Mouse (Mus musculus) spleen, postnatal 4 days (tissue): ENCODE measurements at regions not wholly inside any gene's neighbourhood (a gene's known extent, or its start where the extent isn't known, plus 50 kb on each side); places are given as distances from the start of the nearest gene placed in this dataset.

Source experiments
- DNase-seq, 2 experiments: peaks; one replicate each; pipeline ENCODE4 v3.0.0; 2022; ENCODE audit warnings: low spot score in 2 of 2

DNA sequence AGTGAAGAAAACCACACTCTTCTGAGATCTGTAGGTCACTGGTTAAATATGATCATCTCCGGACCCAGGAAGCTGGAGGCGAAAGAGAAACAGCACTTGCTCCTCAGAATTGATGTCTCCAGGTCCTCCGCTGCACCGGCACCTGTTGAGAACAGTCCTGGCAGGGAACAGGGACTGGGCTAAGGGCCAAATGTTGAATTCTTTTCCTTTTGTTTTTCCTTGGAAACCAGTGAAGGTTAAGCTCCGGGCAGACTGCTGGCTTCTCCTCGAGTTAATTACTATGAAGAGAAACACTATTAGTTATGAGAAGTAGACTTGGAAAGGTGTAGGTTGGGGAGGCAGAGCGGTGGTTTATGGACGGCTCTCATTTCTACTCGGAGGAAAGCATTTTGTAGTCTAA lies 242.7 kb downstream of the Rngtt start:
- no peak for DNase-seq

GRCm38 (mm10) chr4:33554606-33555005 lies 244.5 kb downstream of the Rngtt start:
- no peak for DNase-seq

DNA sequence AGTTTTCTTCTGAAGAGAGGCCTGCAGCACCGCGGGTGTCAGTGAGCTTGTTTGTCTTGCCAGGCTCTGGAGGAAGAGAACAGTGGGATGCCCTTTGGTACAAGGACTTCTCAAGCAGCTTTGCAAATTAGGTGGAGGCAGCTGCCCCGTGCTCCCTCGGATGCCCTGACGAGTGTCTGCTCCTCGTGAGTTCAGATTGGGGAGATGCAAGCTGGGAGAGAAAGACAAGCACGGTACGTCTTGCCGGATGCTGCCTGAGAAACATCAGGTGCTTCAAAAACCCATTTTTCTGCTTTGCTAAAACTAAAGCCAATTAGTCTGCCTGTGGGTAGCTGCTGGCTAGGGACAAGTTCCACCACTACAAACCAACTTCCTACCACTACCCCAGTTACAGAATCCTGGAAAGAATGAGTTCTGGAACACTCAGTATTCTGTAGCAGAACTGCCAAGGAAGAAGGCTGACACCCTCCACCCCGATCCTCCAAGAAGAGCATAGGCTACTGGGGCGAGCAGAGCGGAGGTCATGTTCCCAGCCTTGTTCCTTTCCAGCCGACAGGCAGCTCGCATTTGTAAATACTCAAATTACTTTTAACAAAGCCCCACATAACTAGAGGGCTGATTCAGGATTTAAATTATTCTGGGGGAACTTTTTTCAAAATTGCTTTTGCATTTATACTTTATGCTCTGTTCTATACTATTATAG lies 245.3 kb downstream of the Rngtt start:
- DNase-seq = no peak

DNA sequence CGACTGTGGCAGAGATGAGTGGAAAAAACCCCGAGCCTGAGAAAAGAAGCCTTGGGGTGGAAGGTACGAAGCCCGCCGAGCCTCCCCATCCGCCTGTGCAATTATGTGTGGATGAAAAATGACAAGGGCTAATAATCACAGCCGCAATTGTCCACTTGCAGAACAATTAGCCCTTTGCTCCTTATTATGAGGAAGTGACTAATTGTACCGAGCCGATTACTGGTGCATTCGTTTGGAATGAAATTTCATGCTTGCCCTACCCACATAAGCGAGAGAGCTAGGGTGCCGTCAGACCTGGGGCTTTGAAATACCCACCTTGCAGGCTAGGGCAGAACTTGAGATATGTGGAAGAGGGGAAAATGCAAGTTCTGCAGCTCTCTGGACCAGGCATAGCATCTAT lies 245.9 kb downstream of the Rngtt start:
- no peak for DNase-seq

GRCm38 (mm10) chr4:33556661-33557540 lies 246.8 kb downstream of the Rngtt start:
- no peak for DNase-seq

GRCm38 (mm10) chr4:33570274-33570673 lies 260.2 kb downstream of the Rngtt start:
- no peak for DNase-seq

DNA sequence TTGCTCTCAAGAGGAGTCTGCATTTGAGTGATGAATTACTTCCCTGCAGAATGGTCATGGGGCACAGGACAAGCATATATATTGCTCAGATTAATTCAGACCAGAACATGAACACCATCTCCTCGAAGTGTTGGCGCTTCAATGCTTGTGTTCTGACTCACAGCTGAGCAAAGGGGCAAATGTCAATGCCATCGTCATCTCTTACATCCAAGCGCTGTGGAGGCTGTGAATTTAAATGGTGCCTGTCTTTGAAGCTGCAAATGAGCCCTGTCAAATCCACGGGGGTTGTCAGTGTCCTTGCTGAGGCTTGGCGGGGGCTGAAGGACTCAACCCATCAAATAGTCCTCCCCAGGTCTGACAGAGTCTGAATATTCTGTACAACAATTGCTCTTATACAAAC lies 261.2 kb downstream of the Rngtt start:
- DNase-seq = no peak

- DNase-seq = no peak
These were observed 267.5 kb downstream of the Rngtt start for GRCm38 (mm10) chr4:33577631-33578030.

GRCm38 (mm10) chr4:33580491-33580890 lies 270.4 kb downstream of the Rngtt start:
- DNase-seq = no peak

DNA sequence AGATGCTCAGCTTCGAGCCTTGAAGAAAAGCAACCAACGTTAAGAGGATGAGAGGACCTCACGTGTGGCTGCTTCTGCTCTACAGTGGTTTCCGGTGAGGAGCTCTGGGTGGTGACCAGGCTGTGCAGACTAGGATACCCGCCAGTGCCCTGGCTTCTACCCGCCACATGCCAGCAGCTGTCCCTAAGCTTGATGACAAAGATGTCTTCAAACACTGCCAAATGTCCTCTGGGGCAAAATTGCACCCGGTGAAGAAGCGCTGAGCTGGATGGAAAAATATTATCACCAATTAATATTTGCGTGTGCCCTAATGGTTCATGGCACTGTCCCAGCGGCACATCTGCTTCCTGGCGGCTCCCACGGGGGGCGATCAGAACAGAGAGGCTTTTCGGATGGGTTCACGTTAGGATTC lies 271.1 kb downstream of the Rngtt start:
- DNase-seq = no peak

GRCm38 (mm10) chr4:33581766-33582525 lies 271.8 kb downstream of the Rngtt start:
- DNase-seq = no peak

DNA sequence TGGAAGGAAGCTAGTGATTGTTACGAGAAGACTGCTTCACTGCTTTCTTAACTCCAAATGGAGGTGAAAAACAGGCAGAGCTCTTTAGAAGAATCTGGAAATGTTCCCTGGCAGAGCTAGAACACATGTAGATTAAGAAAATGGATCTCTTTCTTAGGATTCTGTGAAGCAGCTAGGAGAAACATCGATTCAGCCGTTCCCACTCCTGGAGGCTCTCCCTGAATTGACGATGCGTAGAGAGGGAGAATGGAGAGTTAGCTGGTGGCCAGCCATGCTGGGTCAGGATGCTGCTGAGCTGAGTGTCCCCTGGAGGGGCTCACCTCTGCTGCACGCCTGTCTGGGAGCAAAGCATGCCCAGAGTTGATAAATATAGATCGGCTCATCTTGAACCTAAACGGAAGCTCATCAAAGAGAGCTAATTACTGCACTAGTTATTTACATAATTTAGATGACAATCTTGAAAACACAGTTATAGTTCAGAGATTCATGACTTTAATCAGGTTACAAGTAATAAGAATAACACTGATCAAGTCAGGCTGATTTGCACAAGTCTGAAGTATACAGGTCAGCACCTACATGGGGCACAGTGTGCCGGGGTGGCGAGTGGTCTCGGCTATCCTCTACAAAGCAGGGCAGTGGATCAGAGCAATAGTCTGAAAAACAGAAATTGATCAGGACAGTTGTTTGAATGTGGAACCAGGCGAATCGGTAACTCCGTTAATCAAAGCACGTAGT lies 273.0 kb downstream of the Rngtt start:
- no peak for DNase-seq

DNA sequence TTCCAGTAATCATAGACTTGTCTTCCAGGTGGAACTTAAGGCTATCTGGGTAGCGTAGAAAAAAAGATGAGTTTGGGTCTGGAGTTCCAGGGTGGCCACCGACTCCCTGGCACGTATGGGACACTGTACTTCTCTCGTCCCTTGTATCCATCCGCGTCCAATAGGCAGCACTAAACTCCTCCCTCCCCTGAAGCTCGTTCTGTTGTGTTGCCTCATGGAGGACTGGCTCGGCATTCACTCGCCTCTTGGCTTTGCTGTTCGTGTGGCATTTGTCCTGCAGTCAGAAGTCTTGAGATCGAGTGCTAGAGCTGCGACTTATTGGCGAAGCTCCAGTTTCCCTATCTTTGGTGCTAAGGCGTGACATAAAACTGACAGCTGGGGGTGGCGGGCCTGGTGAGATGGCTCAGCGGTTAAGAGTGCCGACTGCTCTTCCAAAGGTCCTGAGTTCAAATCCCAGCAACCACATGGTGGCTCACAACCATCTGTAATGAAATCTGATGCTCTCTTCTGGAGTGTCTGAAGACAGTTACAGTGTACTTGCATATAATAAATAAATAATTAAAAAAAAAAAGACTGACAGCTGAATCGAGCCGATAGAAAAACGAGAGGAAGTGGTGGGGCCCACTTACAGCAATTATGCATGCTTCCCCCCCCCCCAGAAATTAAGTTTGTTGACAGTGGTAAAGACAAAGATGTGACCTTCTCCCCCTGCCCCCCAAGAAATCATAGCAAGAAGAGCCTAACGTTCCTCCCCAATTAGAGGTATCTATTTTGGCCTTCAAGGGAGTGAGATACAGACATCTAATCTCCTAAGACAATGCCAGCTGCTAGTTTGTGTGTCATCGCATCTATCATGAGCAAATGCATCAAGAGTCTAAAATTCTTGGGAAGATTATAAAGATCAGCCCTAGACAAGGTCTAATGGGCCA lies 274.1 kb downstream of the Rngtt start:
- no peak for DNase-seq

DNA sequence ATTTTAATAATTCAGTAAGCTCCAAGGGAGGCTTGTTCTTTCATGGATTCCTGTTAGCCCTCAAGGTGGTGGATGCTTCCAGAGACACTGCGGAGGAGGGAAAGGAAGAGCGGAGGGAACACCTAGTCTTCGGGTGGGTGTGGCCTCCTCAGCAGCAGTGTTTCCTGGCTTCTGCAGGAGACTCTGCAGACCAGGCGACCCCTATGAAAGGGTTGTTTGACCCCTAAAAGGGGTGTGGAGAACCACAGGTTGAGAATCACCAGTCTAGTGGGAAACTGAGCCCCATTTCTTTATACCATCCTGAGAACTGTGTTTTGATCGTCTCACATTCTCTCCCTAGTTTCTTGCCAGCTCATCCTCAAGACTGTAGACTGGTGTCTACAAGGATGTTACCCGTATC lies 275.7 kb downstream of the Rngtt start:
- DNase-seq = no peak

DNA sequence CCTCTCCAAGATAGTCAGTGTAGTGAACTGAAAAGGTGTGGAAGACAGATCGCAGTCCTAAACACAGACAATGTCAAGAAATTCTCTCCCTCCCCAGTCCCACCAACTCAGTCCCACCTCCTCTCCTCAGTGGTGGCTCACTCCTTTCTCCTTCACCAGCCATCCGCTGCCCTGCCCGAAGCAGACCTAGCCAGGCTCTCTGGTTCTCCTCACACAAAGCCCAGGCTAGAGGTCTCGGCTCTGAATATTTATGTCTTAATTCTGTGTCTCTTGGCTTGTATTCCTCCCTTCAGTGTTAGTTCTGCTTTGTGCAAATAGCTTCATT lies 276.1 kb downstream of the Rngtt start:
- DNase-seq = no peak

GRCm38 (mm10) chr4:33586615-33587451 lies 276.7 kb downstream of the Rngtt start:
- no peak for DNase-seq

GRCm38 (mm10) chr4:33587666-33588065 lies 277.6 kb downstream of the Rngtt start:
- no peak for DNase-seq

GRCm38 (mm10) chr4:33588127-33588526 lies 278.0 kb downstream of the Rngtt start:
- no peak for DNase-seq

GRCm38 (mm10) chr4:33589207-33589606 lies 279.1 kb downstream of the Rngtt start:
- DNase-seq = no peak
